Mouse (Mus musculus): ENCODE results near the gene Sgcb.

GRCm38 (mm10) chr5:73683221-73683620 is 35.6 kb upstream of the Sgcb start:
- TF ChIP-seq POLR2A (IDR thresholded peaks at IDR 0.05; ENCODE audit: borderline replicate concordance, low read depth, low read length): no peak
- TF ChIP-seq CTCF (IDR thresholded peaks at IDR 0.05; ENCODE audit: low read depth, low read length): no peak

Measured in bone marrow macrophage, adult 2 months (primary cell).